Mouse (Mus musculus): ENCODE data around the gene Pnpla8. TPM values are rescaled to one million over a fixed set of nuclear protein-coding genes. Genes with fewer than 3 reads are reported as not detected.
"Not testable (repeated sequence)": the region's sequence is repeated elsewhere in the genome, so short reads cannot be mapped to it uniquely, and the experiment has no call there.

Pnpla8 gene
- polyA plus RNA-seq, 1 experiment from 2014 or later, result 65.5 TPM

GRCm38 (mm10) chr12:44274125-44274835, 53.1 kb downstream of the Pnpla8 start:
- H3K4me2 ChIP-seq, result no peak overlapping the region
- no peak overlapping the region for H3K9ac ChIP-seq
- H3K4me1 ChIP-seq (replicated peaks), result no peaks in the 10 kb centered on the region
- H3K27ac ChIP-seq (ENCODE audit: poor library complexity, severe bottlenecking), result no peak overlapping the region
- H3K9me3 ChIP-seq (replicated peaks), result no peaks in the 10 kb centered on the region
- H3K4me3 ChIP-seq, result no peak overlapping the region
- 0 out of 2 replicates have a peak, but pooled peaks cover 3% of the 10 kb centered on the region for H3K36me3 ChIP-seq
- ATAC-seq (ENCODE audit: insufficient number of reproducible peaks, low FRiP score), result no peak
- no peaks in the 10 kb centered on the region for H3K27me3 ChIP-seq (replicated peaks)
- 90% methylated on average over 6 of the region's 6 CpGs for WGBS

- WGBS, result 50% methylated on average over 2 of the region's 2 CpGs
- not testable (repeated sequence) for H3K9me3 ChIP-seq (replicated peaks); ATAC-seq (ENCODE audit: insufficient number of reproducible peaks, low FRiP score); H3K4me3 ChIP-seq; H3K4me2 ChIP-seq; H3K27me3 ChIP-seq (replicated peaks); H3K9ac ChIP-seq; H3K36me3 ChIP-seq; H3K4me1 ChIP-seq (replicated peaks); H3K27ac ChIP-seq (ENCODE audit: poor library complexity, severe bottlenecking)
Measured at GRCm38 (mm10) chr12:44280147-44280546, 59.0 kb downstream of the Pnpla8 start.

GRCm38 (mm10) chr12:44281534-44281933, 60.4 kb downstream of the Pnpla8 start:
- 88% methylated on average over 3 of the region's 3 CpGs for WGBS

GRCm38 (mm10) chr12:44283378-44283777, 62.2 kb downstream of the Pnpla8 start:
- 53% methylated on average over 9 of the region's 9 CpGs for WGBS
- no peaks in the 10 kb centered on the region for H3K27me3 ChIP-seq (replicated peaks)
- 0 out of 2 replicates have a peak, but pooled peaks cover 2% of the 10 kb centered on the region for H3K4me1 ChIP-seq (replicated peaks)
- no peak overlapping the region; the same call in 1 of the 2 replicates for H3K27ac ChIP-seq (ENCODE audit: poor library complexity, severe bottlenecking)
- ATAC-seq (ENCODE audit: insufficient number of reproducible peaks, low FRiP score), result 0 out of 2 replicates have a peak, but pooled peaks have one; percentile 45
- no peak overlapping the region for H3K4me2 ChIP-seq
- H3K9me3 ChIP-seq (replicated peaks), result no peaks in the 10 kb centered on the region
- no peak overlapping the region for H3K9ac ChIP-seq
- H3K36me3 ChIP-seq, result peaks cover 14% of the 10 kb centered on the region
- H3K4me3 ChIP-seq, result no peak overlapping the region

More at GRCm38 (mm10) chr12:44281534-44281933, 60.4 kb downstream of the Pnpla8 start:
- Histone ChIP-seq H3K9ac (no peak overlapping the region), H3K9me3 (replicated peaks) (no peaks in the 10 kb centered on the region), H3K4me1 (replicated peaks) (0 out of 2 replicates have a peak, but pooled peaks cover 2% of the 10 kb centered on the region), H3K36me3 (peaks cover 8% of the 10 kb centered on the region), H3K4me2 (no peak overlapping the region), H3K27ac (ENCODE audit: poor library complexity, severe bottlenecking) (no peak overlapping the region), H3K27me3 (replicated peaks) (no peaks in the 10 kb centered on the region), H3K4me3 (no peak overlapping the region)
- ATAC-seq (ENCODE audit: insufficient number of reproducible peaks, low FRiP score), result no peak

DNA sequence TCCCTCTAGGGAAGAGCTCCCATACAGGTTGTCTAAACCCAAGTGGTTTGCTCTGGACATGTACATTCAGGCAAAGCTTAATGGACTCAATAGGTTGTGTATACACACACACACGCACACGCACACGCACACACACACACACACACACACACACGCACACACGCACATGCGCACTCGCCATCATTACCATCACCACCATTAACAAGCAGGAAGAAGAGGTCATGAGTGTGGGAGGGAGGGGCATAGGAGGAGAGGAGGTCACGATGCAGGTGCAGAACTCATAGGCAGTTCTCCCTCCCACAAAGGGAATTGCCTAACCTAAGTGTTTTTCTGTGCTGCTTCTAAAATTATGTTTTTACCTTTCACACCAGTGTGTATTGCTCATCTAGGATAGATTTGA, 65.8 kb downstream of the Pnpla8 start:
- Histone ChIP-seq H3K27me3 (replicated peaks) (no peaks in the 10 kb centered on the region), H3K9me3 (replicated peaks) (no peaks in the 10 kb centered on the region), H3K4me1 (replicated peaks) (no peaks in the 10 kb centered on the region), H3K9ac (no peak overlapping the region), H3K27ac (ENCODE audit: poor library complexity, severe bottlenecking) (no peak overlapping the region), H3K36me3 (peaks cover 22% of the 10 kb centered on the region), H3K4me2 (no peak overlapping the region), H3K4me3 (no peak overlapping the region)
- WGBS, result 95% methylated on average over 8 of the region's 8 CpGs
- ATAC-seq (ENCODE audit: insufficient number of reproducible peaks, low FRiP score), result no peak

DNA sequence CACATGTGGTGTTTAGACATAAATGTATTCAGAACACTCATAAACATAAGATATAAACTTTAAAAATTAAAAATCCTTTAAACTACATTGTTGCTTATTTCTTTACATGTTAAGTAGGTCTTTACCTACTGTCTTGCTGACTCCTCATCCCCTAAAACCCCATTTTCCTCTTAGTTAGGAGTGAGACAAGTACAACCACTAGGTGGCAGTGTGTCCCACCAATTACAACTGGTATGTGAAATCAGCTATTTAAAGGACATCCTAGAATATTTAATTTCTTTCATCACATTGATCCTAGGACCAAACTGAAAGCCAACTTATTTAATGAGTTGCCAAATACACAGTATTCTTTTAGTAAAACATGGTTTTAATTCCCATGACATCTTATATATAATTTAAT, 71.1 kb downstream of the Pnpla8 start:
- Histone ChIP-seq H3K9me3 (replicated peaks) (no peaks in the 10 kb centered on the region), H3K36me3 (peaks cover 17% of the 10 kb centered on the region), H3K4me1 (replicated peaks) (no peaks in the 10 kb centered on the region), H3K27me3 (replicated peaks) (no peaks in the 10 kb centered on the region), H3K4me2 (no peak overlapping the region), H3K27ac (ENCODE audit: poor library complexity, severe bottlenecking) (no peak overlapping the region), H3K4me3 (no peak overlapping the region), H3K9ac (no peak overlapping the region)
- ATAC-seq (ENCODE audit: insufficient number of reproducible peaks, low FRiP score), result no peak

- H3K9me3 ChIP-seq (replicated peaks), result no peaks in the 10 kb centered on the region
- no peaks in the 10 kb centered on the region for H3K27me3 ChIP-seq (replicated peaks)
- H3K4me3 ChIP-seq, result no peak overlapping the region
- peaks cover 35% of the 10 kb centered on the region for H3K36me3 ChIP-seq
- no peak overlapping the region for H3K4me2 ChIP-seq
- no peak overlapping the region for H3K9ac ChIP-seq
- no peak overlapping the region for H3K27ac ChIP-seq (ENCODE audit: poor library complexity, severe bottlenecking)
- no peak for ATAC-seq (ENCODE audit: insufficient number of reproducible peaks, low FRiP score)
- H3K4me1 ChIP-seq (replicated peaks), result no peaks in the 10 kb centered on the region
Measured at GRCm38 (mm10) chr12:44300793-44301192, 79.6 kb downstream of the Pnpla8 start.

- Histone ChIP-seq H3K9me3 (replicated peaks) (no peaks in the 10 kb centered on the region), H3K27me3 (replicated peaks) (no peaks in the 10 kb centered on the region), H3K4me3 (no peak overlapping the region), H3K27ac (ENCODE audit: poor library complexity, severe bottlenecking) (no peak overlapping the region), H3K4me2 (no peak overlapping the region), H3K9ac (no peak overlapping the region), H3K4me1 (replicated peaks) (peaks cover 4% of the 10 kb centered on the region; the same call in 1 of the 2 replicates), H3K36me3 (peaks cover 41% of the 10 kb centered on the region)
- no peak for ATAC-seq (ENCODE audit: insufficient number of reproducible peaks, low FRiP score)
- WGBS, result 85% methylated on average over 1 of the region's 1 CpGs
Measured at GRCm38 (mm10) chr12:44304012-44304411, 82.8 kb downstream of the Pnpla8 start.

DNA sequence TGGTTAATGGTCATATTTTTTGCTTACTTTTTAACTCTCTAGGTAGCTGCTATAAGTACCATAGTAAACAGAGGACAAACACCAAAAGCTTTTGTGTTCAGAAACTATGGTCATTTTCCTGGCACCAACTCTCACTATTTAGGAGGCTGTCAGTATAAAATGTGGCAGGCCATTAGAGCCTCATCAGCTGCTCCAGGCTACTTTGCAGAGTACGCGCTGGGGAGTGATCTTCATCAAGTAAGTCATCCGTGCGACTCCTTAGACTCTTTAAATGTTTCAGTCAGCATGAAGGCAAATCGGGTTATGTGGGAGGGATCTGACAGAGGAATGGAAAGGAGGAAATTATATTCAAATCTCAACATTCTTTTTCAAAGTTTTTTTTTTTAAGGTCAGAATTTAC, 83.7 kb downstream of the Pnpla8 start:
- H3K27ac ChIP-seq (ENCODE audit: poor library complexity, severe bottlenecking), result no peak overlapping the region
- H3K4me3 ChIP-seq, result no peak overlapping the region
- 83% methylated on average over 5 of the region's 5 CpGs for WGBS
- no peak for ATAC-seq (ENCODE audit: insufficient number of reproducible peaks, low FRiP score)
- H3K9ac ChIP-seq, result no peak overlapping the region
- no peaks in the 10 kb centered on the region for H3K27me3 ChIP-seq (replicated peaks)
- peaks cover 40% of the 10 kb centered on the region for H3K36me3 ChIP-seq
- no peak overlapping the region for H3K4me2 ChIP-seq
- H3K9me3 ChIP-seq (replicated peaks), result no peaks in the 10 kb centered on the region
- peaks cover 4% of the 10 kb centered on the region; the same call in 1 of the 2 replicates for H3K4me1 ChIP-seq (replicated peaks)

DNA sequence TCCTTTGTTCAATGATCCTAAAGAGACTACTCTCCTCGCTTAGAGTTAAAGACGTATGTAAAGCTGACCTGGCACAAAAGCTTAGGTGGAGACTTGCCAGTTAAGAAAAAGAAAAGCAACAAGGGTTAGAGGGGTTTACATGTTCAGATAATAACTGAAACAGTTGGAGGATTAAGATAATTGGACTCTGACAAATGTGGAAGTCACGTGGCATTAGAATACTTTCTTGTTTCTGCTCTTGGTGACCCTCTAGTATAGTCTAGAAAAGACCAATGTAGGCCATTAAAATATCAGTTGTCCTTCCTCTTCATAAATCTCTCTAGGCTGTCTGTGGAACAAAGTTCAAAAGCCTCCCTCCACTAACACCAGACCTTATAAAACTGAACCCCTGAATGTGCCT, 87.1 kb downstream of the Pnpla8 start:
- Histone ChIP-seq H3K4me2 (no peak overlapping the region), H3K9ac (no peak overlapping the region), H3K4me3 (no peak overlapping the region), H3K4me1 (replicated peaks) (peaks cover 4% of the 10 kb centered on the region; the same call in 1 of the 2 replicates), H3K27ac (ENCODE audit: poor library complexity, severe bottlenecking) (no peak overlapping the region), H3K36me3 (peaks cover 27% of the 10 kb centered on the region), H3K9me3 (replicated peaks) (no peaks in the 10 kb centered on the region), H3K27me3 (replicated peaks) (no peaks in the 10 kb centered on the region)
- 81% methylated on average over 3 of the region's 3 CpGs for whole genome bisulfite sequencing
- no peak for ATAC-seq (ENCODE audit: insufficient number of reproducible peaks, low FRiP score)

- WGBS, result 88% methylated on average over 2 of the region's 2 CpGs
- H3K4me1 ChIP-seq (replicated peaks), result no peaks in the 10 kb centered on the region
- H3K9ac ChIP-seq, result no peak overlapping the region
- H3K4me3 ChIP-seq, result no peak overlapping the region
- no peak overlapping the region for H3K27ac ChIP-seq (ENCODE audit: poor library complexity, severe bottlenecking)
- no peaks in the 10 kb centered on the region for H3K9me3 ChIP-seq (replicated peaks)
- H3K36me3 ChIP-seq, result peaks cover 10% of the 10 kb centered on the region; the same call in 1 of the 2 replicates
- no peak for ATAC-seq (ENCODE audit: insufficient number of reproducible peaks, low FRiP score)
- no peaks in the 10 kb centered on the region for H3K27me3 ChIP-seq (replicated peaks)
- no peak overlapping the region for H3K4me2 ChIP-seq
Measured at GRCm38 (mm10) chr12:44315212-44315611, 94.0 kb downstream of the Pnpla8 start.

DNA sequence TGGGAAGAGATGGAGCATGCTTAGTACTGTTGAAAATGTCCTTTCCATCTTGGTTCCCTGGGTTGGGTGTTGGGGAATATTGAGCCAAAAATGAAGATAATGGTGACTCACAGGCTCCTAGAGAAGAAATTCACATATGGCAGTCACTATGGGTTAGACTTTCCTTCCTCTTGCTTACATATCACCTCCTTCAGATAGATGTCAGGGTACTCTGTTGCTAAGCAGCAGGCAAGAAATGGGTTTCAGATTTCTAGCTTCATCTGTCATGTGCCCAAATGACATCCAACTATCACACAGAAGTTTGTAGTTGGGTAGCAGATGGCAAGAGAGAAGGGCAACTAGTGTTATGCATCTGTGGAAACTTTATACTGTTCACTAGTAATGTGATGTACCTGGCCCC, 103.9 kb downstream of the Pnpla8 start:
- H3K9me3 ChIP-seq (replicated peaks), result no peaks in the 10 kb centered on the region
- H3K27me3 ChIP-seq (replicated peaks), result 0 out of 2 replicates have a peak, but pooled peaks cover 6% of the 10 kb centered on the region
- peaks cover 6% of the 10 kb centered on the region; the same call in 1 of the 2 replicates for H3K4me1 ChIP-seq (replicated peaks)
- H3K4me2 ChIP-seq, result no peak overlapping the region
- no peak overlapping the region for H3K27ac ChIP-seq (ENCODE audit: poor library complexity, severe bottlenecking)
- no peak for ATAC-seq (ENCODE audit: insufficient number of reproducible peaks, low FRiP score)
- H3K9ac ChIP-seq, result no peak overlapping the region
- H3K4me3 ChIP-seq, result no peak overlapping the region
- H3K36me3 ChIP-seq, result no peaks in the 10 kb centered on the region

All from heart, embryonic 12.5 days (tissue).